Mouse (Mus musculus): Measurements from ENCODE around the gene Tbc1d10c. TPM values are rescaled to one million over a fixed set of nuclear protein-coding genes. Genes with fewer than 3 reads are reported as not detected.

Gene Tbc1d10c
- polyA plus RNA-seq, 1 experiment from 2014 or later: 0.54 TPM

DNA sequence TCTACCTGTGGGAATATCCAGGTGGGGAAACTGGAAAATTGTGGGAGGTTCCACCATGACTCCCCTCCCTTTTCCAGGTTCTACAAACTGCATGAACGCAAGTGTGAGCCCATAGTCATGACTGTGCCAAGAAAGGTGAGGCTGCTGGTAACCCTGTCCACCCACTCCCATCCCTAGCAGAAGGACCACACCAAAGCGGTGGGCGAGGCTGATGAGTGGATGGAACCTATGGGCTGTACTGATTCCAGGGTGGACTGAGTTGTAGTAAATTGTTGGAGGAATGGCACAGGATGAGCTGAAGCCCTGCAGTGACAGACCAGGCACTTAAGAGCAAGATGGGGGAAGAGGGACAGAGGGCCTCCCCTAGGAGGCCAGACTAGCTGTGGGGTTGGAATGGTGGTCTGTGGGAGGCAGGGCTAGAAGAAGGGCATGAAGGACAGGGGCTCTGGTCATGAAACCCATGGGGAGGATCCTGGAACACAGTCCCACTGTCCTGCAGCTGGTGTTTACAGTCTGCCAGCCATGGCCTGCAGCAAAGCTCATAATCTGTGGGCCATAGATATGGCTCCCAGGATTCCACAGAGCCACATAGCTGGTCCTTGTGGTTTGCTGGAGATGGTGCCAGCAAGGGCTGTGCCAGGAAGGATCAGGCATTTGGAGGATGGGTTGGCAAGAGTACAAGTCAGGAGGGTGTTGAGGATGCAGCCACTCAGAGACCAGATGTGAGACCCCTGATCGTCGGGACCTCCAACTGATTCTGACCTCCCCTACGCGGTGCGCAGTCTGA lies 38.4 kb downstream of the Tbc1d10c start:
- no peak for DNase-seq
- H3K9ac ChIP-seq (replicated peaks; ENCODE audit: low read length): no peak overlapping the region
- no peak overlapping the region for H3K27ac ChIP-seq (replicated peaks; ENCODE audit: low read depth, low read length)

DNA sequence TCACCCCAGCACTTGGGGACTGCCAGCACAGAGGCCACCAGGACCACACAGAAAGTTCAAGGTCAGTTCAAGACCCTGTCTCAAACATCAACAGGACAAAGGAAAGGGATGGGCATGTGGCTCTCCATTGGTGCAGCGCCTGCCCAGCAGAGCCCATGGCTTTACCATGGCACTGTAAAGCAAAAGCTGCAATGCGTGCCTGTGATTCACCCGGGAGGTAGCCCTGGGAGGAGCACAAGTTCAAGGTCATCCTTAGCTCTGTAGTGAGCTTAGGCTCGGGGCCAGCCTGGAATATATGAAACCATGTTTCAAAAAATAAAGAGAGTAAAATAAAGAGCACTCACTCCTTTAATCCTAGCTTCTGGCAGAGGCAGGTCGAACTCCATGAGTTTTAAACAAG lies 39.2 kb downstream of the Tbc1d10c start:
- H3K36me3 ChIP-seq (ENCODE audit: control insufficient read depth, insufficient read depth, low read length): peaks cover 49% of the 10 kb centered on the region
- H3K4me3 ChIP-seq (replicated peaks; ENCODE audit: low read depth, low read length): no peak overlapping the region
- no peaks in the 10 kb centered on the region for H3K9me3 ChIP-seq (ENCODE audit: control insufficient read depth, low read length)
- ATAC-seq (ENCODE audit: low FRiP score, low TSS enrichment): no peak
- no peak overlapping the region for H3K4me2 ChIP-seq (ENCODE audit: low read length)
- H3K27ac ChIP-seq (replicated peaks; ENCODE audit: low read depth, low read length): no peak overlapping the region
- no peak overlapping the region for H3K9ac ChIP-seq (replicated peaks; ENCODE audit: low read length)
- no peaks in the 10 kb centered on the region for H3K27me3 ChIP-seq (ENCODE audit: control insufficient read depth, insufficient read depth, low read length)
- no peak for DNase-seq
- WGBS: 93% methylated on average over 5 of the region's 5 CpGs
- peaks cover 15% of the 10 kb centered on the region; the same call in 1 of the 2 replicates for H3K4me1 ChIP-seq (ENCODE audit: control insufficient read depth, insufficient read depth, low read length)

More for the DNA sequence above, 38.4 kb downstream of the Tbc1d10c start:
- Histone ChIP-seq H3K9me3 (ENCODE audit: control insufficient read depth, low read length) (no peaks in the 10 kb centered on the region), H3K36me3 (ENCODE audit: control insufficient read depth, insufficient read depth, low read length) (peaks cover 57% of the 10 kb centered on the region), H3K4me3 (replicated peaks; ENCODE audit: low read depth, low read length) (no peak overlapping the region), H3K4me2 (ENCODE audit: low read length) (no peak overlapping the region), H3K27me3 (ENCODE audit: control insufficient read depth, insufficient read depth, low read length) (no peaks in the 10 kb centered on the region), H3K4me1 (ENCODE audit: control insufficient read depth, insufficient read depth, low read length) (peaks cover 13% of the 10 kb centered on the region; the same call in 1 of the 2 replicates)
- WGBS: 90% methylated on average over 8 of the region's 8 CpGs
- no peak for ATAC-seq (ENCODE audit: low FRiP score, low TSS enrichment)

DNA sequence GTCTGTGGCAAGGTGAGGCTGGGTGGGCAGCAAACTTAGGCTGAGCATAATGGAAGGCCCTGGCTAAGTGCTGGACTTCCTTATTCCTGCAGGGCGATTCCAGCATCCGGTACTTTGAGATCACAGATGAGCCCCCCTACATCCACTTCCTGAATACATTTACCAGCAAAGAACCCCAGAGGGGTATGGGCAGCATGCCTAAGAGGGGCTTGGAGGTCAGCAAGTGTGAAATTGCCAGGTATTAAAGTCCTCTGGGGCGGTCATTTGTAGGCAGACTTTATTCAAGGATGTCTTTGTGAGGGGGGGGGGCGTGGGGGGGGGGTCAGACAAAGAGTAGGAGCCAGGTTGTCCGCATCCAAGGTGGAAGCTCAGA lies 39.6 kb downstream of the Tbc1d10c start:
- Histone ChIP-seq H3K9me3 (ENCODE audit: control insufficient read depth, low read length) (no peaks in the 10 kb centered on the region), H3K27ac (replicated peaks; ENCODE audit: low read depth, low read length) (no peak overlapping the region), H3K9ac (replicated peaks; ENCODE audit: low read length) (no peak overlapping the region), H3K36me3 (ENCODE audit: control insufficient read depth, insufficient read depth, low read length) (peaks cover 45% of the 10 kb centered on the region), H3K4me3 (replicated peaks; ENCODE audit: low read depth, low read length) (no peak overlapping the region), H3K4me2 (ENCODE audit: low read length) (no peak overlapping the region), H3K4me1 (ENCODE audit: control insufficient read depth, insufficient read depth, low read length) (peaks cover 15% of the 10 kb centered on the region; the same call in 1 of the 2 replicates), H3K27me3 (ENCODE audit: control insufficient read depth, insufficient read depth, low read length) (no peaks in the 10 kb centered on the region)
- no peak for DNase-seq
- WGBS: 75% methylated on average over 5 of the region's 5 CpGs
- no peak for ATAC-seq (ENCODE audit: low FRiP score, low TSS enrichment)

DNA sequence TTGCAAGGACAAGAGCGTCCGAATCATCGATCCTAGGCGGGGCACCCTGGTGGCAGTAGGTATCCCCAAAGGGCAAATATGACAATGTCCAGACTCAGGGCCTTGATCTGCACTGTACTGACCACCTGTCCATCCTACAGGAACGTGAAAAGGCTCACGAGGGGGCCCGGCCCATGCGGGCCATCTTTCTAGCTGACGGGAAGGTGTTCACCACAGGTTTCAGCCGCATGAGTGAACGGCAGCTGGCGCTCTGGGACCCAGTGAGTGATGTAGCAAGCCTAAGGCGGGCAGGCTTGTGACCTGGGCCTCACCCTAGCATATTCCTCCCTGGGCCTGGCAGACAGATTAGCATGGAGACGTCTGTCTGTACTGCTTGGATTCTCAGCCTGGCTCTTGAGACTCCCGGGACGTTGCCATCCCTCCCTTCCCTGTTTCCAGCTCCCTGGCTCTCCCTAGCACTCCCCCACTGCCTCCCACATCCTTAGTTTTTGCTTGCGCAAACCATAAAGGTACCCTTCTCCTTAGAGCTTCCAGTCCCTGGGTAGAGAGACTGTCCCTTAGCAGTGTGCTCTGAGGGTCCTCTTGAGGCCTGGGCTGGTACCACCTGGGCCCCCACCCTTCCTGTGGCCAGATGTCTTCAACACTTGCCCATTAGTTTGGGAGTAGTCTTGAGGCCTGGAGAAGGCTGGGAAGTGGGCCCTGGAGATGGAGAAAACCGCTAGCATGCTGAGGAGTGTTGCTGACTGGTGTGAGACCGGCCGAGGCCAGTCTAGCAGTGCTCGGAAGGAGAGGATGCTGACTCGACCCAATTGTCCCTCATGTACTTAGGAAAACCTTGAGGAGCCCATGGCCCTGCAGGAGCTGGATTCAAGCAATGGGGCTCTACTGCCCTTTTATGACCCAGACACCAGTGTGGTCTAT lies 40.3 kb downstream of the Tbc1d10c start:
- 91% methylated on average over 22 of the region's 22 CpGs for WGBS
- ATAC-seq (ENCODE audit: low FRiP score, low TSS enrichment): no peak
- no peak overlapping the region for H3K9ac ChIP-seq (replicated peaks; ENCODE audit: low read length)
- H3K36me3 ChIP-seq (ENCODE audit: control insufficient read depth, insufficient read depth, low read length): peaks cover 39% of the 10 kb centered on the region
- peaks cover 15% of the 10 kb centered on the region; the same call in 1 of the 2 replicates for H3K4me1 ChIP-seq (ENCODE audit: control insufficient read depth, insufficient read depth, low read length)
- H3K4me3 ChIP-seq (replicated peaks; ENCODE audit: low read depth, low read length): no peak overlapping the region
- 0 out of 2 replicates have a peak, but pooled peaks cover 2% of the 10 kb centered on the region for H3K9me3 ChIP-seq (ENCODE audit: control insufficient read depth, low read length)
- H3K27ac ChIP-seq (replicated peaks; ENCODE audit: low read depth, low read length): no peak overlapping the region
- no peak for DNase-seq
- H3K4me2 ChIP-seq (ENCODE audit: low read length): no peak overlapping the region
- no peaks in the 10 kb centered on the region for H3K27me3 ChIP-seq (ENCODE audit: control insufficient read depth, insufficient read depth, low read length)

DNA sequence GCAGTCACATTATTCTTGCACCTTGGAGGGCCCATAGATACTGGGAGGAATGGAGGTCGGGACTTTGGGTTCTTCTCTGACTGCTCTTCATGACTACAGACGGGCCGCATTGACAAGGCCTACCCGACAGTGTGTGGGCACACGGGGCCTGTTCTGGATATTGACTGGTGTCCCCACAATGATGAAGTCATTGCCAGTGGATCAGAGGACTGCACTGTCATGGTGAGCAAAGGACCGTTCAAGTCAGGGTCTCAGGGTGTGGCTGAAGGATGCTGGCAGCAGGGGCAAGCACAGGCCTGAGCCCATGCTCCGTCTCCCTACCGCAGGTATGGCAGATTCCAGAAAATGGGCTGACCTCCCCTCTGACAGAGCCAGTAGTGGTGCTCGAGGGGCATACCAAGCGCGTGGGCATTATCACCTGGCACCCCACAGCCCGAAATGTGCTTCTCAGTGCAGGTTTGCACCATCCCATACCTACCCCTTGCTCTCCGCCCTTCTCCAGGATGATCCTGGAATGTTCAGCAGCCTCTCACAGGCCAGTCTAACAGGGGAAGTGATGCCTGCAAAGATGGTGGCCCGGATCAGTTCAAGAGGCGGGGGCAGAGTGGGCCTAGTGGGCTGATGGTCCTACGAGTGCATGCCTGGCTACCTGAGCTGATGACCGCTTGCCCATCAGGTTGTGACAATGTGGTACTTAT lies 41.2 kb downstream of the Tbc1d10c start:
- 95% methylated on average over 17 of the region's 17 CpGs for WGBS
- Histone ChIP-seq H3K4me2 (ENCODE audit: low read length) (peak overlapping the region; percentile 86; the same call in 1 of the 2 replicates), H3K27ac (replicated peaks; ENCODE audit: low read depth, low read length) (no peak overlapping the region), H3K27me3 (ENCODE audit: control insufficient read depth, insufficient read depth, low read length) (no peaks in the 10 kb centered on the region), H3K4me1 (ENCODE audit: control insufficient read depth, insufficient read depth, low read length) (peaks cover 15% of the 10 kb centered on the region; the same call in 1 of the 2 replicates), H3K36me3 (ENCODE audit: control insufficient read depth, insufficient read depth, low read length) (peaks cover 32% of the 10 kb centered on the region), H3K4me3 (replicated peaks; ENCODE audit: low read depth, low read length) (0 out of 2 replicates have a peak overlapping the region, but pooled peaks have one; percentile 2), H3K9me3 (ENCODE audit: control insufficient read depth, low read length) (0 out of 2 replicates have a peak, but pooled peaks cover 4% of the 10 kb centered on the region), H3K9ac (replicated peaks; ENCODE audit: low read length) (no peak overlapping the region)
- ATAC-seq (ENCODE audit: low FRiP score, low TSS enrichment) (no peak), DNase-seq (no peak)

DNA sequence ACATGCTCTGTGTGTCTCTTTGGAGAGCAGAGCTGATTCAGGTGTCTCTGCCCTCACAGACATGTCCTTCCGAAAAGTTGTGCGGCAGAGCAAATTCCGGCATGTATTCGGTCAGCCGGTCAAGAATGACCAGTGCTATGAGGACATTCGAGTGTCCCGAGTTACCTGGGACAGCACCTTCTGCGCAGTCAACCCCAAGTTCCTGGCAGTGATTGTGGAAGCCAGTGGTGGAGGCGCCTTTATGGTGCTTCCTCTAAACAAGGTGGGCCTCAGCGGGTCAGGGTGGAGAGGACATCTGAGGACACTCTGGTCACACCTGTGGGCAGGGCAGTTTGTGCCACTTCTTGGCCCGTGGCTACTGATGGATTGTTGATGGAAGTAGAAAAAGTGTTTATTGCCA lies 41.8 kb downstream of the Tbc1d10c start:
- peak overlapping the region; percentile 81 for H3K9ac ChIP-seq (replicated peaks; ENCODE audit: low read length)
- 0 out of 2 replicates have a peak, but pooled peaks cover 4% of the 10 kb centered on the region for H3K9me3 ChIP-seq (ENCODE audit: control insufficient read depth, low read length)
- no peak overlapping the region for H3K27ac ChIP-seq (replicated peaks; ENCODE audit: low read depth, low read length)
- ATAC-seq (ENCODE audit: low FRiP score, low TSS enrichment) (no peak), DNase-seq (no peak)
- H3K27me3 ChIP-seq (ENCODE audit: control insufficient read depth, insufficient read depth, low read length): no peaks in the 10 kb centered on the region
- 90% methylated on average over 11 of the region's 11 CpGs for WGBS
- H3K4me1 ChIP-seq (ENCODE audit: control insufficient read depth, insufficient read depth, low read length): peaks cover 15% of the 10 kb centered on the region; the same call in 1 of the 2 replicates
- peak overlapping the region; percentile 80 for H3K4me3 ChIP-seq (replicated peaks; ENCODE audit: low read depth, low read length)
- H3K36me3 ChIP-seq (ENCODE audit: control insufficient read depth, insufficient read depth, low read length): peaks cover 32% of the 10 kb centered on the region
- H3K4me2 ChIP-seq (ENCODE audit: low read length): peak overlapping the region; percentile 86

DNA sequence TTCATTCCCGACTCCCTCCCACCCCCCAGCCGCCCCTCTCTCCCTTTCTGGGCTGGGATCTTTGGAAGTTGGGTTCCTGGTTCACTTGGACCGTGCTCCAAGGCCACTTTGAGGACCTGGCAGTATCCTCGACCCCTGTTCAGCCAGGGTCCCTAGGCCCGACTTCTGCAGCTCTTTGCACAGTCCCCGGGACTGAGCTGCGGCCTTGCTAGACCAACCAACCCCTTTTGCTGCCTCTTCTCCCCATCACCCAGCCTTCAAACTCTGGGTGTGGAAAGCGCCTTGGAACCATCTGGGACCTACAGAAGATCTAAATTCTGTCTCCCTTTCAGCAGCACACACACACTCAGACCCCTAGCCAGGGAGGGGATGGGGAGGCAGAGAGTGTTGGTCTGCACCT lies 42.3 kb downstream of the Tbc1d10c start:
- ATAC-seq (ENCODE audit: low FRiP score, low TSS enrichment): no peak
- peak overlapping the region; percentile 81 for H3K9ac ChIP-seq (replicated peaks; ENCODE audit: low read length)
- no peaks in the 10 kb centered on the region for H3K27me3 ChIP-seq (ENCODE audit: control insufficient read depth, insufficient read depth, low read length)
- peak overlapping the region; percentile 64 for H3K27ac ChIP-seq (replicated peaks; ENCODE audit: low read depth, low read length)
- H3K4me2 ChIP-seq (ENCODE audit: low read length): peak overlapping the region; percentile 86
- H3K4me3 ChIP-seq (replicated peaks; ENCODE audit: low read depth, low read length): peak overlapping the region; percentile 80
- H3K36me3 ChIP-seq (ENCODE audit: control insufficient read depth, insufficient read depth, low read length): peaks cover 30% of the 10 kb centered on the region
- 3% methylated on average over 8 of the region's 8 CpGs for WGBS
- H3K9me3 ChIP-seq (ENCODE audit: control insufficient read depth, low read length): 0 out of 2 replicates have a peak, but pooled peaks cover 4% of the 10 kb centered on the region
- peaks cover 15% of the 10 kb centered on the region; the same call in 1 of the 2 replicates for H3K4me1 ChIP-seq (ENCODE audit: control insufficient read depth, insufficient read depth, low read length)
- DNase-seq: no peak

DNA sequence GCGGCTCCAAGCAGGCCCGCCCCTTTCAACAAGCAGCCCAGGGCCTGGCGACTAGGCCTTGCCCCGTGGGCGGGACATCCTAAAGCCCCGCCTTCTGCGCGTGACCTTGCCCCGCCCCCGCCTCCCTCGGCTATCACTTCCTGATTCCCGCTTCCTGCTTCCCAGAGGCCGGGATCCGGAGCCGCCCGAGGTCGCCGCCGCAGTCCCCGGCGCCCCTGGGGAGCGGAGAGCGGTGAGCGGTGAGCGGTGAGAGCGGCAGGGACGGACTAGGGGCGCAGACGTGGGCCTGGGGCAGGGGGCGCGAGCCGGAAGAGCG lies 42.6 kb downstream of the Tbc1d10c start, which contains the start of gene Coro1b:
Gene Coro1b (plus strand): TSS at position 129 of the 316 bp plus-strand sequence.
- H3K4me2 ChIP-seq (ENCODE audit: low read length): peak within 1 kb of the TSS; percentile 86
- H3K4me1 ChIP-seq (ENCODE audit: control insufficient read depth, insufficient read depth, low read length): peaks cover 15% of the 10 kb centered on the region; the same call in 1 of the 2 replicates
- H3K36me3 ChIP-seq (ENCODE audit: control insufficient read depth, insufficient read depth, low read length): peaks cover 26% of the 10 kb centered on the region
- no peaks in the 10 kb centered on the region for H3K27me3 ChIP-seq (ENCODE audit: control insufficient read depth, insufficient read depth, low read length)
- H3K4me3 ChIP-seq (replicated peaks; ENCODE audit: low read depth, low read length): peak within 1 kb of the TSS; percentile 80
- WGBS: under 1% methylated on average over 30 of the region's 33 CpGs
- ATAC-seq (ENCODE audit: low FRiP score, low TSS enrichment) (peak; percentile 92), DNase-seq (peak; percentile 95)
- H3K27ac ChIP-seq (replicated peaks; ENCODE audit: low read depth, low read length): peak within 1 kb of the TSS; percentile 64
- 0 out of 2 replicates have a peak, but pooled peaks cover 4% of the 10 kb centered on the region for H3K9me3 ChIP-seq (ENCODE audit: control insufficient read depth, low read length)
- H3K9ac ChIP-seq (replicated peaks; ENCODE audit: low read length): peak within 1 kb of the TSS; percentile 81

Data from midbrain, embryonic 14.5 days (tissue).